Mouse (Mus musculus) yolk sac, embryonic 10.5 days (tissue): Measurements from ENCODE around the gene Rhd.
A peak's percentile ranks its signal among the peaks of the same experiment; 100 is the strongest.

Experiments
- DNase-seq: peaks from one replicate; pipeline ENCODE4 v3.0.0-alpha.2; 2017; ENCODE audit warnings: low spot score

Rhd gene

GRCm38 (mm10) chr4:134930684-134931481, 66.5 kb downstream of the Rhd start, which contains the start of gene Syf2:
Gene Syf2, plus strand, starts transcription at chr4:134930898.
- peak; percentile 97 for DNase-seq

GRCm38 (mm10) chr4:134937240-134938176, 73.2 kb downstream of the Rhd start:
- peak; percentile 38 for DNase-seq

GRCm38 (mm10) chr4:134939900-134940299, 75.6 kb downstream of the Rhd start:
- DNase-seq: no peak

- DNase-seq: no peak
These were observed 79.6 kb downstream of the Rhd start for GRCm38 (mm10) chr4:134943758-134944538.
